Mouse (Mus musculus) gastrocnemius, adult 8-10 months (tissue): ENCODE data around the gene Mob1b. TPM values are rescaled to one million over a fixed set of nuclear protein-coding genes. Genes with fewer than 3 reads are reported as not detected.

Experiments used
- DNase-seq, 2 experiments: peaks; one replicate each; pipeline ENCODE4 v3.0.0; 2022; ENCODE audit warnings: low spot score in 2 of 2
- total RNA-seq, 4 experiments: library from RNA; stranded (reverse); gene quantifications; 2 replicates each; pipeline ENCODE4 v1.2.4; 2022

Mob1b gene
- total RNA-seq, 4 experiments from 2014 or later = 16.7 to 21.0 (median 18.1) TPM

GRCm38 (mm10) chr5:88768201-88768600, 47.5 kb downstream of the Mob1b start:
- DNase-seq = no peak

GRCm38 (mm10) chr5:88782072-88782765, 61.6 kb downstream of the Mob1b start:
- DNase-seq = no peak

GRCm38 (mm10) chr5:88785059-88785458, 64.4 kb downstream of the Mob1b start:
- DNase-seq = no peak

- DNase-seq = no peak
Measured at GRCm38 (mm10) chr5:88790675-88791074, 70.0 kb downstream of the Mob1b start.

- no peak for DNase-seq
Measured at GRCm38 (mm10) chr5:88791256-88792245, 70.9 kb downstream of the Mob1b start.

GRCm38 (mm10) chr5:88793676-88794075, 73.0 kb downstream of the Mob1b start:
- DNase-seq = no peak

- DNase-seq = no peak
Measured at GRCm38 (mm10) chr5:88795910-88796584, 75.4 kb downstream of the Mob1b start.

GRCm38 (mm10) chr5:88796588-88796987, 75.9 kb downstream of the Mob1b start:
- DNase-seq = no peak

GRCm38 (mm10) chr5:88797121-88797520, 76.5 kb downstream of the Mob1b start:
- no peak for DNase-seq

GRCm38 (mm10) chr5:88805616-88806015, 85.0 kb downstream of the Mob1b start:
- DNase-seq = no peak

GRCm38 (mm10) chr5:88806278-88806677, 85.6 kb downstream of the Mob1b start:
- no peak for DNase-seq

- no peak for DNase-seq
Measured at GRCm38 (mm10) chr5:88807342-88807741, 86.7 kb downstream of the Mob1b start.

- no peak for DNase-seq
Measured at GRCm38 (mm10) chr5:88813188-88813587, 92.5 kb downstream of the Mob1b start.

Other genes with a start within 250 kb of the Mob1b start
- not detected for gene Enam, start 232.9 kb upstream of the Mob1b start, total RNA-seq
- gene Jchain, start 193.0 kb upstream of the Mob1b start, total RNA-seq = under 1 TPM; 0.13 to 0.48 (median 0.39) TPM
- gene Utp3, start 166.4 kb upstream of the Mob1b start, total RNA-seq = 10 to 100 TPM; 17.8 to 28.6 (median 23.8) TPM
- 1 to 10 TPM; 5.6 to 6.6 (median 6.4) TPM for gene Rufy3, start 155.8 kb upstream of the Mob1b start, total RNA-seq
- gene Grsf1, start 44.7 kb upstream of the Mob1b start, total RNA-seq = 100 to 1,000 TPM; 114 to 130 (median 120) TPM
- gene Dck, start 44.1 kb downstream of the Mob1b start, total RNA-seq = 1 to 10 TPM; 1.0 to 1.4 (median 1.2) TPM
- gene Slc4a4, start 166.0 kb downstream of the Mob1b start, total RNA-seq = 10 to 100 TPM; 20.2 to 38.8 (median 23.6) TPM